Mouse (Mus musculus) spleen, postnatal 4 days (tissue): Measurements from ENCODE around the gene Cfap36.

Experiments used
- DNase-seq, 2 experiments: peaks; one replicate each; pipeline ENCODE4 v3.0.0; 2022; ENCODE audit warnings: low spot score in 2 of 2

Cfap36 gene

GRCm38 (mm10) chr11:29246883-29247650, at the start of gene Cfap36:
Gene Cfap36 (minus strand): TSS chr11:29247409.
- peak; percentile 86 to 90 for DNase-seq

GRCm38 (mm10) chr11:29287305-29287704, 40.1 kb upstream of the Cfap36 start:
- no peak for DNase-seq

GRCm38 (mm10) chr11:29286040-29286439, 38.8 kb upstream of the Cfap36 start:
- no peak for DNase-seq

GRCm38 (mm10) chr11:29274758-29275157, 27.5 kb upstream of the Cfap36 start:
- no peak for DNase-seq

- DNase-seq: no peak
These were observed 20.6 kb upstream of the Cfap36 start for GRCm38 (mm10) chr11:29267824-29268223.

- DNase-seq: no peak
These were observed 7.4 kb upstream of the Cfap36 start for GRCm38 (mm10) chr11:29254643-29255042.

GRCm38 (mm10) chr11:29248386-29248785, 1.2 kb upstream of the Cfap36 start:
- no peak for DNase-seq

- DNase-seq: no peak
These were observed 516 bp upstream of the Cfap36 start for GRCm38 (mm10) chr11:29247725-29248124.

- DNase-seq: no peak
These were observed 1.2 kb downstream of the Cfap36 start for GRCm38 (mm10) chr11:29245988-29246387.

- DNase-seq: no peak
These were observed 5.2 kb downstream of the Cfap36 start for GRCm38 (mm10) chr11:29241961-29242360.

GRCm38 (mm10) chr11:29239353-29239752, 7.9 kb downstream of the Cfap36 start:
- DNase-seq: no peak

- no peak for DNase-seq
These were observed 8.7 kb downstream of the Cfap36 start for GRCm38 (mm10) chr11:29238551-29238950.

- DNase-seq: no peak
These were observed 9.2 kb downstream of the Cfap36 start for GRCm38 (mm10) chr11:29238047-29238446.

- no peak for DNase-seq
These were observed 9.8 kb downstream of the Cfap36 start for GRCm38 (mm10) chr11:29237364-29237763.

- no peak for DNase-seq
These were observed 13.6 kb downstream of the Cfap36 start for GRCm38 (mm10) chr11:29233569-29233968.

- DNase-seq: no peak
These were observed 18.3 kb downstream of the Cfap36 start for GRCm38 (mm10) chr11:29228957-29229356.

- no peak for DNase-seq
These were observed 22.5 kb downstream of the Cfap36 start for GRCm38 (mm10) chr11:29224754-29225153.

- no peak for DNase-seq
These were observed 24.9 kb downstream of the Cfap36 start for GRCm38 (mm10) chr11:29222310-29222709.

- DNase-seq: no peak
These were observed 28.2 kb downstream of the Cfap36 start for GRCm38 (mm10) chr11:29219055-29219454.

GRCm38 (mm10) chr11:29216196-29216595, 31.0 kb downstream of the Cfap36 start:
- no peak for DNase-seq

GRCm38 (mm10) chr11:29209774-29210173, 37.4 kb downstream of the Cfap36 start:
- DNase-seq: no peak

- no peak for DNase-seq
These were observed 43.6 kb downstream of the Cfap36 start for GRCm38 (mm10) chr11:29203653-29204052.

- DNase-seq: no peak
These were observed 58.2 kb downstream of the Cfap36 start for GRCm38 (mm10) chr11:29188981-29189380.

- DNase-seq: no peak
These were observed 65.5 kb downstream of the Cfap36 start for GRCm38 (mm10) chr11:29181751-29182150.
